Mouse (Mus musculus): ENCODE data around the gene Clic5. TPM values are rescaled to one million over a fixed set of nuclear protein-coding genes. Genes with fewer than 3 reads are reported as not detected.

Clic5 gene
- total and polyA plus RNA-seq, 3 experiments = not detected

DNA sequence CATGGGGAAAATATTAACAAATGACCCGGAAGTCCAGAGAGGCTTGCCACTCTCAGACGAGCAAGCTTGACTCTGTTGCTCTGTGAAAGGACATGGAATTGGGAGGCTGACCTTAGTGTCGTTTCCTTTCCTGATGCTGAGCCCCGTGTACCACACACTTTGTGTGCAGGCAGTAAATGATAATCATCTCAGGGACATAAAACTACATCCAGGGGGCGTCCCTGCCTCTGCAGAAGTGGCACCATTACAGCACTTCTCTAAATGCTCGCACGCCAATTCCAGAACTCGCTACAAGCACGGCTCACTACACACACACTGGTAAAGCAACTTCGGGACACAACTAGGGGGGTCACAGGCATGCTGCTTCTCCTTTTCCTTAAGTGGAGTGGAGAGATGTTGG lies 136.9 kb downstream of the Clic5 start:
- H3K9ac ChIP-seq (ENCODE audit: control insufficient read depth, low read depth, low read length, poor library complexity, severe bottlenecking) = no peak overlapping the region
- no peak for DNase-seq (ENCODE audit: low read depth, low spot score)
- no peak overlapping the region for H3K27ac ChIP-seq (ENCODE audit: control insufficient read depth, low read depth, low read length)
- H3K9me3 ChIP-seq (replicated peaks; ENCODE audit: insufficient read depth, low read length) = no peaks in the 10 kb centered on the region
- no peaks in the 10 kb centered on the region for H3K36me3 ChIP-seq (ENCODE audit: control insufficient read depth in 1 of 2, insufficient read depth in 2 of 2, low read length in 2 of 2)
- no peak for TF ChIP-seq TAL1 (IDR thresholded peaks at IDR 0.05; ENCODE audit: low read length)
- no peak for TF ChIP-seq TBP (IDR thresholded peaks at IDR 0.05; ENCODE audit: low read depth, low read length)
- no peak for TF ChIP-seq ZMIZ1 (IDR thresholded peaks at IDR 0.05; ENCODE audit: low read depth, low read length)
- no peaks in the 10 kb centered on the region for H3K79me2 ChIP-seq (ENCODE audit: control insufficient read depth, insufficient read depth, low read length, poor library complexity)
- H3K4me1 ChIP-seq (ENCODE audit: control insufficient read depth in 1 of 2, insufficient read depth in 2 of 2, low read length in 2 of 2) = no peaks in the 10 kb centered on the region
- no peak overlapping the region for H3K4me3 ChIP-seq (ENCODE audit: control insufficient read depth in 1 of 2, insufficient read depth in 1 of 2, low read depth in 2 of 2, low read length in 2 of 2)
- no peaks in the 10 kb centered on the region for H3K27me3 ChIP-seq (ENCODE audit: control insufficient read depth in 1 of 2, insufficient read depth in 2 of 2, low read length in 2 of 2)

DNA sequence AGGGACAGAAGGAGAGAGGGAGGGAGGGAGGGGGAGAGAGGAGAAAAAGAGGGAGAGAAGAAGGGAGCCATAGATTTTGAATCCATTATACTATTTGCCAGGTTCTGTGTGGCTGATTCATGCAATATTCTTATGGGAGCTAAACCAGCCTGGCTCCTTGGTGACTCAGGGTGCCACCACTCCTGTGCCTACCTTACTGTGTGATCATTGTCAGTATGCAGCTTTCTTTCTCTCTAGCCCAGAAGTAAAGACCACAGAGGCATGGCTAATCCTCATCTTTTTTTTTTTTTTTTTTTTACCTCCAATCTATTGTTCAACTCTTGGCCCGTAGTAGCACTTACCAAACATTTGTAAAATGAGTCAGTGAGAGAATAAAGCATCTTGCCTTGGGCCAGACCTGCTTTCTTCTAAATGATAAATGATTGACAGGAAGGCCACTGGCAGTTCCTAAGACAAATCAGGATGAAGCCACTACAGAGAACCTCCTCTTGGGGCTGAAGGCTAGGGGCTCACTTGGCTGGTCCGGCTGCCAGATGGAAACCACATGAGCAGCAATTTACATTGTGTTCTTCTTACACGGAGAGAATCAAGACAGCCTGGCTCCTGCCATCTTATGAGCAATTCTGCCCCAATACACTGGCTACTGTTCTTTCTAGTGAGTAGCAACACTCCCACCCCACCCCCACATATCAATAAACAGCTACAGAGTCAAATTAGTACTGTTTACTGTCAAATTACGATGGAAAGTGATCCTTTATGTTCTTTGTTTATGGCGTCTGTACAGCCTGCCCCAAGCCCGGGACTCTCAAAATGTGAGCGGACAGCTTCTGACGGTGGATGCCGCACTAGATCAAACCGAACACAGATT lies 139.1 kb downstream of the Clic5 start:
- H3K9ac ChIP-seq (ENCODE audit: control insufficient read depth, low read depth, low read length, poor library complexity, severe bottlenecking) = no peak overlapping the region
- no peak for DNase-seq (ENCODE audit: low read depth, low spot score)
- H3K4me3 ChIP-seq (ENCODE audit: control insufficient read depth in 1 of 2, insufficient read depth in 1 of 2, low read depth in 2 of 2, low read length in 2 of 2) = no peak overlapping the region
- no peaks in the 10 kb centered on the region for H3K9me3 ChIP-seq (replicated peaks; ENCODE audit: insufficient read depth, low read length)
- H3K27me3 ChIP-seq (ENCODE audit: control insufficient read depth in 1 of 2, insufficient read depth in 2 of 2, low read length in 2 of 2) = no peaks in the 10 kb centered on the region
- H3K36me3 ChIP-seq (ENCODE audit: control insufficient read depth in 1 of 2, insufficient read depth in 2 of 2, low read length in 2 of 2) = no peaks in the 10 kb centered on the region
- TF ChIP-seq MXI1 (IDR thresholded peaks at IDR 0.05; ENCODE audit: low read depth, low read length) = no peak
- no peak for TF ChIP-seq POLR2AphosphoS2 (IDR thresholded peaks at IDR 0.05; ENCODE audit: low read length)
- no peak for TF ChIP-seq BHLHE40 (IDR thresholded peaks at IDR 0.05; ENCODE audit: borderline replicate concordance, low read depth, low read length)
- no peak for TF ChIP-seq ZNF384 (IDR thresholded peaks at IDR 0.05; ENCODE audit: low read depth, low read length)
- no peak for TF ChIP-seq GABPA (IDR thresholded peaks at IDR 0.05; ENCODE audit: low read depth, low read length)
- no peak for TF ChIP-seq ZKSCAN1 (IDR thresholded peaks at IDR 0.05; ENCODE audit: low read depth, low read length)
- TF ChIP-seq ZMIZ1 (IDR thresholded peaks at IDR 0.05; ENCODE audit: low read depth, low read length) = no peak
- no peak for TF ChIP-seq NRF1 (IDR thresholded peaks at IDR 0.05; ENCODE audit: insufficient read depth, low read depth, low read length, poor library complexity, severe bottlenecking)
- TF ChIP-seq USF1 (IDR thresholded peaks at IDR 0.05; ENCODE audit: low read depth, low read length) = no peak
- no peak for TF ChIP-seq CHD2 (IDR thresholded peaks at IDR 0.05; ENCODE audit: low read length)
- no peak for TF ChIP-seq TBP (IDR thresholded peaks at IDR 0.05; ENCODE audit: low read depth, low read length)
- TF ChIP-seq CHD1 (IDR thresholded peaks at IDR 0.05; ENCODE audit: low read depth, low read length) = no peak
- TF ChIP-seq E2F4 (IDR thresholded peaks at IDR 0.05; ENCODE audit: borderline replicate concordance, low read depth, low read length) = no peak
- TF ChIP-seq RAD21 (IDR thresholded peaks at IDR 0.05; ENCODE audit: low read depth, low read length) = no peak
- no peaks in the 10 kb centered on the region for H3K79me2 ChIP-seq (ENCODE audit: control insufficient read depth, insufficient read depth, low read length, poor library complexity)
- H3K4me1 ChIP-seq (ENCODE audit: control insufficient read depth in 1 of 2, insufficient read depth in 2 of 2, low read length in 2 of 2) = no peaks in the 10 kb centered on the region
- no peak overlapping the region for H3K27ac ChIP-seq (ENCODE audit: control insufficient read depth, low read depth, low read length)
